Mouse (Mus musculus) kidney, adult 11 months (tissue): ENCODE results near the gene Grb14.

ENCODE experiments used
- DNase-seq: peaks from one replicate; pipeline ENCODE4 v3.0.0; 2022

Gene Grb14

GRCm38 (mm10) chr2:64973819-64974441 lies 50.9 kb downstream of the Grb14 start:
- no peak for DNase-seq

DNA sequence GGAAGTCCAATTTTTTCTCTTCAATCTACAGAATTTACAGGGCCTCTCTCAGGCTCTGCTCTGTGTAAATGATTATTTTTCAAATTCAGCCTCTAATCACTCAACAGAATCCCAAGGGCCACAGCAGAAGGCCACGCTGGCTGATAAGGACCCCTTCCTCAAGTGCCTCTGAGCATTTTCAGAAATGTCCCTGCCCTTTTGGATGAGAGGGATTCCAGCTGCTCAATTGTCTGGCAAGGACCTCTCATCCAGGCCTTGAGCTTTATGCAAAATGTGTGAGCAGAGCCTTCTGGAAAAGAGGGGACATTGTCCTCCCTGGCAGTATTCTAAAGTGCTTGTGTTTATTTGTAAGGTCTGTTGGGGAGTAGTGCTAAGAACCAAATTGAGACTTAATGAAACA lies 51.7 kb downstream of the Grb14 start:
- no peak for DNase-seq

- DNase-seq: no peak
Measured at GRCm38 (mm10) chr2:64971828-64972227, 53.0 kb downstream of the Grb14 start.

DNA sequence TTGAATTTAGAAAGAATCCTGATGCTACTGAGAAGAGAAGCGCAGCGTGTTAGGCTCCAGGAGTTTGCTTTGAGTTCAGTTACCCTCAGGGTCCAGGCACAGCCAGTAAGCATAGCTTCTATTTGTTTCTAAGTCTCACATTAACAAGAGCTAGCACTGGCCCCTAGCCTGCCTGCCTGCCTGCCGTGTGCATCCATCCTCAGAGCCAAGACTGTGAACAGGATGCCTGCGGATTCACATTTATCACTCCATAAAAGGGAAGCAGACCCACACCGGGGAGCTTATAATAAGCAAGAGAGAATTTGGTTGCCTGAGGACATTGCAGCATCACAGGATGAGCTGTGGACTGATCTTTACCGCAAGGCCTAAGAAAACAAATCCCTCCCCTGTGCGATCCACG lies 53.8 kb downstream of the Grb14 start:
- DNase-seq: no peak

DNA sequence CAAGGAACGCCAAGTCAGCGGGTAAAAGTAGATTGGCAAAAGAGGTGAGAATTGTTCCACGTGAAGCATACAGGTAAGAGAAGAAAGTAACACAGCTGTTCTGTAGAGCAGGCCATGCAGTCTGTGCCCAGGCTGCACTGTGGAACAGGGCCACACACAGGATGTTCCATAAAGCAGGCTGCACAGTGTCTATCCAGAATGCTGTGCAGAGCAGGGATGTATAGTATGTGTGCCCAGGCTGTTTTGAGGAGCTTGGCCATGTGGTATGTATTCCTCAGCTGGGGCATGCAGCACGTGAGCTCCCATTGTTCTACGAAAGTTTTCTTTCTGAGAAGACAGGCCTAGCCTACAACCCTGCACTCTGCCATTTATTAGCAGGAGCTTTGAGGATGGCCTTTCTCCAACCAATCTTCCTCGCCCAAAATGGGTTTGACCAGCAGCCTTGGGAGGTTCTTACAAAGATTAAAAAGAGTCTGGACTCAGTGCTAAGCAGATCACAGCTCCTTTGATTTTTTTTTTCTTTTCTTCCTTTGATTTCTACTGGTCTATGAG lies 57.8 kb downstream of the Grb14 start:
- DNase-seq: no peak

DNA sequence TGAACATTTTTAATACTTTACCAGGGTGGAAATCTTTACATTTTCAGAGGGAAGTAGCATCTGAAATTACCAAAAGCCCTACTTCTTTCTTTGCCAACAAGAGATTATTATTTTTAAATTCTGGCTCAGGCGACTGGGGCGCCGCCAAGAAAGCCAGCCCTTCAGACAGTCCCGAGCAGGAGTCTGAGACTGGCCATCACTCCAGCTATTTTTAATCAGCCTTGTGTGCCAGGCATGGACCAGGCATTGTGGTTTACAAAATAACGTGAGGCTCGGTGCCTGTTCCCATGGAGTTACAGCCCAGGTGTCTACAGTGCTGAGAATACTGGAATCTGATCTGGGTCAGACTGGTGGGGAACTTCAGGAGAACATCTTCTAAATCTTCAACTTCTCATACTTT lies 58.5 kb downstream of the Grb14 start:
- DNase-seq: no peak

DNA sequence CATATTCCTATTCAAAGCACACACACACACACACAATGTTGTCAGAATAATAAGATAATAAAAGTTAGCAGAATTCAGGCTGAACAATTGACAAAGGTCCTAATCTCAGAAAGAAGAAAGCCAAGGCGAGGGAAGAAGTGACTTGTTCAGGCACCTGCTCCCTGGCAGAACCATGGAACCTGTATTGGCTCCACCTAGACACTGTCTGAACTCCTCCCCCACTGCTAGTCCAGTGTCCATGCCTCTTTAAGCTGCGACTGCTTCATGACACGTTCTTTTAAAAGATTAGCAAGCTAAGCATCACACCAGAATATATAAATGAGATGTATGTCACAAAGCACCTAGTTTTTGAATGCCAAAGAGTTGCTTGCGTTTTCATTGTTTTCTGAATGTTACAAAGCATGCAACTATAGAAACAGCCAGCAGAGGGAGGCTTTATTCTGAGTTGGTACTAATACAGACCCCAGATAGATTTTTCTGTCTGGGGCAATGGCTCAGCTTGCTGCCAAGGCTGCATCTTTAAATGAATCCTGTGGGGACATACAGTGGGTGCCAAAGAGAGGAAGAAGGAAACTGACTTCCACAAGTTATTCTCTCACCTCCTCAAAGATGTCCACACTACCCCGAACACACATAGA lies 59.4 kb downstream of the Grb14 start:
- DNase-seq: no peak

GRCm38 (mm10) chr2:64962196-64962595 lies 62.6 kb downstream of the Grb14 start:
- no peak for DNase-seq

GRCm38 (mm10) chr2:64961381-64961780 lies 63.4 kb downstream of the Grb14 start:
- DNase-seq: no peak

DNA sequence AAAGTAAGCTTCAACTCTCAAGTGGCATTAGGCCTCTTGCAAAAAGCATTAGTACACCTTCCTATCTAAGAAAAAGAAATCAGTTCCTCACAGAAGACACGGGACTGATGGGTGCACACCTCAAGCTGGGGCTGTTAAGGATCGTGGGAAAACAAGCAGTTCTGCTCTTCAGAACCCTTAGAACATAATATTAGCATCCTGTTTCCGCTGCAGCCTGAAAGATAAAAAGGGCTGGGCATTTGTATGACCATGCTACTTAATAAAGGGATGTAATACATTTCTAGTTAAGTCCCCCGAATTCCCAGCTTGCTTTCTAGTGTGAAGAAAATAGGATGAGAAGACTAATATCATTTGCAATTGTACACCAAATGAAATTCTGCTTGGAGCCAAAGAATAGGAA lies 65.1 kb downstream of the Grb14 start:
- no peak for DNase-seq

- DNase-seq: no peak
Measured at GRCm38 (mm10) chr2:64955441-64955840, 69.3 kb downstream of the Grb14 start.

DNA sequence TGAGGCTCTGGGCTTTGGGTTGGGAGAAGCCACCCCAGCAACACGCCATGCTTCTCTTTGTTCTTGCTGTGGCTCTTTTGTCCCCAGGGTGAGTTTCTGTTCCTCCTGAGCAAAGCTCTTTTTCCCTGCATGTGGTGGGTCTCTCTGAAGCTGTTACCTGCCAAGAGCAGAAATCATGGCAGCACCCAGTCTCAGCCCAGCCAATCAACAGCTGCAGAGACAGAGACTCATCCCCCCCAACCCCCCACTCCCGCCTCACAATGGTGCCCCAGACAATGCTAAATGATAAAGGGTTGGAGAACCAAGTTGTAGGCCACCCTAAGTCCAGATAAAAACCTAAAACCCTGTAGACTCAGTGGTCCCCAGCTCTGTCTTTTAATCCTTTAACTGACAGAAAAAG lies 75.6 kb downstream of the Grb14 start:
- DNase-seq: no peak

DNA sequence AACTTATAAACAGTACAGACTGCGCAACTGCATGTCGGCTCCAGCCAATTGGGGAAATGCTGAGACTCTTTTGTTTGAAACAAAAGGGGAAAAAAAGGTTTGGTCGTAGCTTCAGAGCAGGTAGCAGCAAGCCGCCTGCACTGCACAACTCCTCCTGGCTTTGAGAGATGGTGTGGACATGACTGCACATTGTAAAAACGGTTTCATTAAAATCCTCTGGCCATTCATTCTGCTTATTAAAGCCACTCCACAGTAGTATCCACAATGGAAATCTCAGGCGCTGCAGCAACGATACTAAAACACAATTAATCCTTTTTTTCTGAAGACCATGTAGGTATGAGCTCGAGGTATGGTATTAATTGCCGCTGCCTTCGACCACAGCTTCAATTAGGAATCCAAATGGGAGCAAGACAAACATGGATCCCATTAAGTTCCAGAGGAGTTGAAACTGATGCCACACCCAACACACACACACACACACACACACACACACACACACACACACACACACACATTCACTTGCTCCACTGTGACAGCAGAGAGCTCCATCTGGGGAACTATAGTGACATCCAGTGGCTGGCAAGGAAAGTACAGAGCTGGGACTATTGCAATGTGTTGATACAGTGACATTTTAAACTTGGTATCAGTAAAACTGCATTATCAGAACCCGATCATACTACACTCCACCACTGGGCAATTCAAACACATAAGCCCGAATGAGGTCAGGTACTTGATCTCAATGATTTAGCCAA lies 76.2 kb downstream of the Grb14 start:
- DNase-seq: no peak

GRCm38 (mm10) chr2:64947484-64947883 lies 77.3 kb downstream of the Grb14 start:
- DNase-seq: no peak

DNA sequence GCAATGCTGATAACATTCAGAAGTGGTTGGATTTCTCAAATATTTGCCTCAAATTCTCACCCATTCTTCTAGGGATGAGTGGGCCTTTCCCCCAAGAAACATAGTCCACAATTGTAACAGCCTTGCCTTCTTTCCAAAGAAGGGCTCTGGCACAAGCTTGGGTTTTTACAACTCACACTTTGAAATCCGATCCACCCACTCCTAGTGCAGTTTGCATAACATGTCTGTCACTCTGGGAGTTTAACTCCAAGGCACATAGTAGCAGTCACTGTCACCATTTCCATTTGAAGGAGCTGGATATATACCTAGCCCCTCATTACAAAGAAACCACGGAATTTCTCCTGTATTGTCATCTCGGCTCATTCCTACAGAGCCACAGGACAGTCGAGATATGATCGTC lies 103.9 kb downstream of the Grb14 start:
- no peak for DNase-seq

- DNase-seq: no peak
Measured at GRCm38 (mm10) chr2:64915448-64915847, 109.3 kb downstream of the Grb14 start.

DNA sequence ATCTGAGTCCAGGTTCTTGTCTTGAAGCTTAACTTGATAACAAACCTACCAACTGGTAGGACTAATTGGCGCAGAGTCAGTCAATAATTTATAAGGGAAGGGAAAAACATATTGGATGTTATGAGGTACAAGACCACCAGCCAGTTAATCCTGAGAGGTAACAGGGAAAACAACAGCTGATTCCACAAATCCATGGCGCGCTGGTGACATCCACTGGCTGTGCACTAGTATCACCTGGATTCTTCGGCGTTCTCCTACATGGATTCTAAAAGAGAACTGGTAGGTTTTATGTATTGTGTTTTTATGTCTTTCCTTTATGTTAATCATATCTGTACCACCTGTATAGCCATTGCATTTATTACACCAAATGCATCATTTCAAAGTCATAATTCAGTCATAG lies 119.9 kb downstream of the Grb14 start:
- DNase-seq: no peak

- no peak for DNase-seq
Measured at GRCm38 (mm10) chr2:64897844-64898243, 126.9 kb downstream of the Grb14 start.

- DNase-seq: no peak
Measured at GRCm38 (mm10) chr2:64893233-64893632, 131.6 kb downstream of the Grb14 start.

DNA sequence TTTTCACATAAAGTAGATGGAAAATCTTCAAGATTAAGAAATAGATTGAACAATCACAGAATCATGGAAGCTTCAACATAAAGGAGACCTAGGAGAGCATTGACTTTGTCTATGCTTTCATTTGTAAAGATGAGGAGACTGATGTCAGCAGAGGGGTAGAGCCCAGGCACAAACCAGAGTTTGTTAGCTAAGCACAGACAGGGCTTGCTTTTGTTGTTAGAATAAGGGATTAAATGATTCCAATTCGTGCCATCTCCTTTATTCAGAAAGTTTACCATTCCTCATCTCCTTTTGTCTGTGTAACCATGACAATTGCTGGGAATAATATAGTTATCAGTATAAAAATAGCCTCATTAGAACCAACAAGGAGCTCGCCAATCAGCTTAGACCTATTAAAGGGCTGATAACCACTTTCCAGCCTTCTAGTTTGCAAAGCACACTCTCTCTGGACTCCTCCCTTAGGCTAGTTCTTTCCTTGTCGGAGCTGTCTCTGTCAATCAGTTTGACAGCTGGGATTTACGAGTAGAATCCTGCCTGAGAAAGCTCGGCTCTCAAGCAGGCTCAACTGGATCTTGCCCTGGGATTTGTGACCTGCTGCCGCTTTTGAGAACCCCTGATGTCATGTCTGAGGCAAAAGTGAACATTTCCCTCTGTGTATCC lies 137.6 kb downstream of the Grb14 start:
- DNase-seq: no peak

- no peak for DNase-seq
Measured at GRCm38 (mm10) chr2:64885696-64886095, 139.1 kb downstream of the Grb14 start.

DNA sequence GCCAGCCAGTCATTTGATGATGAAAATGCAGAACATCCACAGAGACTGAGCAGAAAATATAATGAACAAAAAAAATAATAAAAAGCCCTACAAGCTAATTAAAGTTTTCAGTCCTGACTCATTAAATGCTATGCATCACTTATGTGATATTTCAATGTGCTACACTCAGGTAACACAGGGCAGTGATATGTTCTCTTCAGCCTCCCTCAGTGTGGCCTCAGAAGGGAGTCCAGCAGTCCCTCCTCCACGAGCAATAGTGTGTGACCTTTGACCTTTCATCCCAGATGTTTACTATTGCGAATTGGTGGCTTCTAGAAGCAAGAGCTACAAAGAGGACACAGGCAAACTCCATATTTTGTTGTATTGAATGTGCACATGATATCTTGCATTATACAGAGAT lies 146.5 kb downstream of the Grb14 start:
- no peak for DNase-seq
